Comparison of ENCODE assay signal across 14 mouse cellular contexts in the genomic region with DNA sequence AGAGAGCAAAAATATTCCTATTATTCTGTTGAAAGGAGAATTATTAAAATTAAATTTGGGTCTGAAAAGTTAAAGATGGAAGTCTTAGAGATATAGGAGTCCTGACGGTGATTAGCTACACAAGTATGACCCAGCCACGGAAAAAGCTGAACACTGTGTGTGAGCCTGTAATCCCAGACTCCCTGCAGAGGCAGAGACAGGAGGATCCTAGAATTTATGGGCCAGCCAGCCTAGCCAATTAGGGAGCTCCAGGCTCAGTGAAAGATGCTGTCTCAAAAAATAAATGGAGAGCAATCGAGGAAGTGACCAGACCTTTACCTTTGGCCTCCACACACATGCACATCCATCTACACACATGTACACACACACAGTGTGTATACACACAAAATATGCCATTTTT.
"Had no signal": no experiment of that assay in that cellular context is flagged by ENCODE, and none has a peak within 500 bp of the region (broad histone marks: within the 10 kb centered on the region; RNA-seq: fewer than 3 reads in every experiment).

No protein-coding gene starts in this region.

- H3K4me3 ChIP-seq: limb, embryonic 12.5 days; liver, embryonic 13.5 days; midbrain, embryonic 15.5 days; stomach, embryonic 15.5 days had no signal

- H3K4me1 ChIP-seq: limb, embryonic 12.5 days; liver, embryonic 13.5 days; midbrain, embryonic 15.5 days; stomach, embryonic 15.5 days had no signal

- ATAC-seq: midbrain, embryonic 15.5 days had no signal

- H3K9ac ChIP-seq: limb, embryonic 12.5 days; liver, embryonic 13.5 days; midbrain, embryonic 15.5 days; stomach, embryonic 15.5 days had no signal

- H3K27ac ChIP-seq: kidney, postnatal 0 days; limb, embryonic 12.5 days; liver, embryonic 13.5 days; midbrain, embryonic 15.5 days; stomach, embryonic 15.5 days had no signal

- H3K9me3 ChIP-seq: limb, embryonic 12.5 days; liver, embryonic 13.5 days; midbrain, embryonic 15.5 days; stomach, embryonic 15.5 days had no signal

- DNase-seq: kidney, adult 11 months; kidney, adult 9 months; kidney, postnatal 36 days; layer of hippocampus, adult 9-11 months; layer of hippocampus, postnatal 36 days; liver; liver, embryonic 13.5 days; lung, adult 18-20 months; right cerebral cortex, postnatal 14 days; thymus, postnatal 36 days had no signal

- H3K27me3 ChIP-seq: limb, embryonic 12.5 days; liver, embryonic 13.5 days; midbrain, embryonic 15.5 days; stomach, embryonic 15.5 days had no signal

- H3K36me3 ChIP-seq: limb, embryonic 12.5 days; liver, embryonic 13.5 days; midbrain, embryonic 15.5 days; stomach, embryonic 15.5 days had no signal

- H3K4me2 ChIP-seq: limb, embryonic 12.5 days; liver, embryonic 13.5 days; midbrain, embryonic 15.5 days; stomach, embryonic 15.5 days had no signal
